Mouse (Mus musculus) kidney, embryonic 14.5 days (tissue): ENCODE data around the gene Tex21. TPM values are rescaled to one million over a fixed set of nuclear protein-coding genes. Genes with fewer than 3 reads are reported as not detected.

Source experiments
- ATAC-seq: fragments of 200-750 bp; cut with Nextera tagmentation; 2 replicates; pipeline ENCODE4 v1.8.0; 2017; ENCODE audit warnings: moderate number of reproducible peaks, mild to moderate bottlenecking, moderate TSS enrichment, moderate library complexity; ENCODE audit not compliant: low FRiP score, low TSS enrichment
- H3K27ac ChIP-seq: fragments of 300-500 bp; sonication (generic); 2 replicates; pipeline ENCODE4 v1.5.1; 2014; ENCODE audit warnings: low read depth, mild to moderate bottlenecking, low read length, moderate library complexity, mixed read lengths
- H3K27me3 ChIP-seq: fragments of 300-500 bp; sonication (generic); 2 replicates; pipeline ENCODE4 v1.6.1; 2014; ENCODE audit warnings: mild to moderate bottlenecking, low read length; ENCODE audit not compliant: control insufficient read depth, insufficient read depth
- H3K36me3 ChIP-seq: fragments of 300-500 bp; sonication (generic); 2 replicates; pipeline ENCODE4 v1.6.1; 2014; ENCODE audit warnings: low read length, mixed read lengths; ENCODE audit not compliant: control insufficient read depth, insufficient read depth
- H3K4me1 ChIP-seq: fragments of 300-500 bp; sonication (generic); 2 replicates; pipeline ENCODE4 v1.6.1; 2014; ENCODE audit warnings: low read length, mixed read lengths; ENCODE audit not compliant: control insufficient read depth, insufficient read depth
- H3K4me2 ChIP-seq: fragments of 300-500 bp; sonication (generic); replicated peaks from 2 replicates; pipeline ENCODE4 v1.6.1; 2014; ENCODE audit warnings: low read depth, mild to moderate bottlenecking, low read length
- H3K4me3 ChIP-seq: fragments of 300-500 bp; sonication (generic); 2 replicates; pipeline ENCODE4 v1.5.1; 2014; ENCODE audit warnings: mild to moderate bottlenecking, low read length
- H3K9ac ChIP-seq: fragments of 300-500 bp; sonication (generic); 2 replicates; pipeline ENCODE4 v1.6.1; 2014; ENCODE audit warnings: low read depth, mild to moderate bottlenecking, low read length, moderate library complexity
- H3K9me3 ChIP-seq: fragments of 300-500 bp; sonication (generic); 2 replicates; pipeline ENCODE4 v1.6.1; 2016; ENCODE audit warnings: low read length; ENCODE audit not compliant: control insufficient read depth
- WGBS: fragments of 180-500 bp; shearing (Covaris S2); extraction: QIAGEN DNeasy Blood & Tissue Kit; methylation state at CpG from one replicate; pipeline ENCODE4 v1.1.7; 2014; 5-methylcytosine and 5-hydroxymethylcytosine counted together
- polyA plus RNA-seq: library from polyadenylated mRNA; unstranded; fragments of >200 nt; fragmentation: Nextera tagmentation; extraction: Ambion mirVana; gene quantifications from 2 replicates; pipeline ENCODE4 v1.2.1, GENCODE M21; 2014

Tex21 gene
- polyA plus RNA-seq, 1 experiment from 2014 or later, result not detected

DNA sequence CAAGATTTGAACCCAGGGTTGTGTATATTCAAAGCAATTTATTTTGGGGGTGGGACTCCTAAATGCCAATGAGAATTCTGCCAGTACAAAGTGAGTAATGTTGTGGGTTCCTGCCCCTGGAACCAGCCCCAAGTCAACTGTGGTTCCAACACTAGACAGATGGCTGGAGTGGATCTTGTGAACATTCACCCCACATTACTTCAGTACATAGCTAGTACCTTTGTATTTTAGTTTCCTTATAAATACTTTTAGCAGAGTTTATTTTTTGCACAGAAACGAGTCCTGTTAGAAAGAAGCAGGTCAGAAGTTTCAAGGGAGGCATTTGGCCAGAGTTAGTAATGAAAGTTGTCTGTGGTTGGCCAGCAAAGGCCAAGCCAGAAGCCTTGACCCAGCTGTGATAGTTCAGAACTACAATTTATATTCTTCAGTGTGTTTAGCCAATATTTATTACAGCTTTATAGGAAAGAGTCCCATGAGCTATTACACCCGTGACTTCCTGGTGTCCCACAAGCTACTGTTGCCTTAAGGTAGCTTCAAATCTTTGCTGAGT is 34.6 kb upstream of the Tex21 start:
- no peaks in the 10 kb centered on the region for H3K9me3 ChIP-seq
- H3K36me3 ChIP-seq, result peaks cover 40% of the 10 kb centered on the region
- no peak for ATAC-seq
- no peak overlapping the region for H3K27ac ChIP-seq
- H3K27me3 ChIP-seq, result no peaks in the 10 kb centered on the region
- H3K4me2 ChIP-seq, result no peak overlapping the region
- H3K4me1 ChIP-seq, result no peaks in the 10 kb centered on the region
- no peak overlapping the region for H3K9ac ChIP-seq
- 73% methylated on average over 2 of the region's 2 CpGs for WGBS
- no peak overlapping the region for H3K4me3 ChIP-seq

DNA sequence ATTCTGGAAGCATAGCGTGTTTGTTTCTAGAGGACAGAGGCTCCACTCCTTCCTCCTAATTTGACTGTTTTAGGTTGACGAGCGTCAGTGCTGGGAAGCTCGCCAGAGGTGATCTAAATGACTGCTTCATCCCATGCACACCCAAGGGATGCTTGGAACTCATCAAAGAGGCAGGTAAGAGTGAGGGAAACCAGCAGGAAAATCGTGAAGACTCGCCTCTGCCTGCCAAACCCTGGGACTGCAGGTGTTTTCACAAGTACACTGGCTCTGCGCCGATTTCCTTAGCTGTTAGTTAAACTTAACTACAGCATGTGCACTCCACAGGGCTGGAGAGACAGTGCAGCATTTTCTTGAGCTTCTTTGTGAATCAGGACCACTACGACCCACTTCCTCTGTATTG is 34.0 kb upstream of the Tex21 start:
- no peak overlapping the region for H3K27ac ChIP-seq
- H3K9ac ChIP-seq, result no peak overlapping the region
- H3K4me1 ChIP-seq, result no peaks in the 10 kb centered on the region
- peaks cover 40% of the 10 kb centered on the region for H3K36me3 ChIP-seq
- H3K4me2 ChIP-seq, result no peak overlapping the region
- H3K9me3 ChIP-seq, result no peaks in the 10 kb centered on the region
- WGBS, result 86% methylated on average over 9 of the region's 9 CpGs
- H3K27me3 ChIP-seq, result no peaks in the 10 kb centered on the region
- H3K4me3 ChIP-seq, result no peak overlapping the region
- ATAC-seq, result no peak

- Histone ChIP-seq H3K27ac (no peak overlapping the region), H3K4me1 (no peaks in the 10 kb centered on the region), H3K36me3 (peaks cover 23% of the 10 kb centered on the region), H3K9me3 (no peaks in the 10 kb centered on the region), H3K9ac (no peak overlapping the region), H3K27me3 (no peaks in the 10 kb centered on the region), H3K4me2 (no peak overlapping the region), H3K4me3 (no peak overlapping the region)
- no peak for ATAC-seq
- 80% methylated on average over 6 of the region's 6 CpGs for WGBS
These were observed 31.7 kb upstream of the Tex21 start for GRCm38 (mm10) chr12:76278209-76278608.

- Histone ChIP-seq H3K9ac (no peak overlapping the region), H3K27ac (no peak overlapping the region), H3K9me3 (no peaks in the 10 kb centered on the region), H3K36me3 (peaks cover 10% of the 10 kb centered on the region; the same call in 1 of the 2 replicates), H3K27me3 (no peaks in the 10 kb centered on the region), H3K4me1 (no peaks in the 10 kb centered on the region), H3K4me2 (no peak overlapping the region), H3K4me3 (no peak overlapping the region)
- ATAC-seq, result no peak
- 87% methylated on average over 10 of the region's 10 CpGs for whole genome bisulfite sequencing
These were observed 26.3 kb upstream of the Tex21 start for GRCm38 (mm10) chr12:76272610-76273524.

DNA sequence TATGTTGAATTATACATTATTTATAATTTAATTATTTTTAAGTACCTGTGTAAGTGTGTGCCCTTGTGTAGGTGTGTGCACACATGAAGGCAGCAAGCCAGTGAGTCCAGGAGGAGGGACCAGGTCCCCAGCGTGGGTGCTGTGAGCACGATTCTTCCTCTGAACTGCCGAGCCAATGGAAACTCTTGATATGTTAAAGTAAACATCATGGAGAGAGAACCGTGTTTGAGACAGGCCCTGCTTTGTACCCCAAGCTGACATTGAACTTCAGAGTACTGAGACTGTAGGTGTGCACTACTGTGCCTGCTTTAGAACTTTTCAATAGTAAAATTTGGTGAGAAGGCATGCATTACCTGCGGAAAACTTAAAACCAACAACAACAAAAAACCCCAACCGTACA is 25.0 kb upstream of the Tex21 start:
- ATAC-seq, result no peak
- Histone ChIP-seq H3K4me3 (no peak overlapping the region), H3K36me3 (peaks cover 10% of the 10 kb centered on the region; the same call in 1 of the 2 replicates), H3K9ac (no peak overlapping the region), H3K4me2 (no peak overlapping the region), H3K27me3 (no peaks in the 10 kb centered on the region), H3K4me1 (no peaks in the 10 kb centered on the region), H3K27ac (no peak overlapping the region), H3K9me3 (no peaks in the 10 kb centered on the region)
- WGBS, result 93% methylated on average over 6 of the region's 6 CpGs

DNA sequence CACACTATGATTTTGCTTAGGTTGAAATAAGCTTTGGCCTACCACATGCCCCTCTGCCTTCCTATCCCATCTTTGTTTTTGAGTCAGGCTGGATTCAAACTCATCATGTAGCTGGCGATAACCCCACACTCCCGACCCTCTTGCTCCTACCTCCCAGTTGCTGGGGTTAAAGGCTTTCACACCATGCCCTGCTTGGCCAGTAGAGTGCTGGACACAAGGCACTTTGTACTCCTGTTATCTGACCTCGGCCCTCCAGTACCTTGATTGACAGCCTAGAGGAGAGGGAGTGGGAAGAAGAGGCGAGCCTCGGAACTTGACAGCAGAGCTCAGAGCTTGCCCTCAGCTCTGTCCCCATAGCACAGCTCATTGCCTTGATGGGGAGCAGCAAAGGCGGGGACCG is 22.6 kb upstream of the Tex21 start:
- Histone ChIP-seq H3K4me3 (no peak overlapping the region), H3K27ac (no peak overlapping the region), H3K9me3 (no peaks in the 10 kb centered on the region), H3K9ac (no peak overlapping the region), H3K4me1 (no peaks in the 10 kb centered on the region), H3K4me2 (no peak overlapping the region), H3K36me3 (peaks cover 10% of the 10 kb centered on the region; the same call in 1 of the 2 replicates), H3K27me3 (no peaks in the 10 kb centered on the region)
- no peak for ATAC-seq
- 69% methylated on average over 7 of the region's 7 CpGs for WGBS

GRCm38 (mm10) chr12:76268686-76269085 is 22.1 kb upstream of the Tex21 start:
- Histone ChIP-seq H3K9me3 (no peaks in the 10 kb centered on the region), H3K36me3 (peaks cover 10% of the 10 kb centered on the region; the same call in 1 of the 2 replicates), H3K27me3 (no peaks in the 10 kb centered on the region), H3K4me3 (no peak overlapping the region), H3K9ac (no peak overlapping the region), H3K4me2 (no peak overlapping the region), H3K4me1 (no peaks in the 10 kb centered on the region), H3K27ac (no peak overlapping the region)
- ATAC-seq, result no peak
- 89% methylated on average over 10 of the region's 10 CpGs for WGBS

DNA sequence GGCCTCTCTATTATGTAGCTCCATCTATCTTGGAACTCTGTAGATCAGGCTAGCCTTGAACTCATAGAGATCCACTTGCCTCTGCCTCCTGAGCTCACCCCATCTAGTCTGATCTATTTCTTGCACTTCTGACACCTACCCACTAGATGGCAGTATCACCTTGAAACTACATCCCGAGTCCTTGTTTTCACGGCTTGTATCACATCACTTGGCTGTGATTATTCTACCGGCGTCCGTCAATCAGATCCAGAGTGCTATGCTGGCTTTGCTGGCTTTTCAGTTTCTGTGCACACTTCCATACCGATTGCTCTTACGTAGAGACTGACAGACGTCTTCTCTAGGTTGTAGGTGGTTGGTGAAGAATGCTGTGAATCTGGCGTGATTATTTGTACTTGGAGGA is 20.3 kb upstream of the Tex21 start:
- H3K27me3 ChIP-seq, result no peaks in the 10 kb centered on the region
- peaks cover 9% of the 10 kb centered on the region; the same call in 1 of the 2 replicates for H3K36me3 ChIP-seq
- no peak overlapping the region for H3K4me3 ChIP-seq
- no peaks in the 10 kb centered on the region for H3K4me1 ChIP-seq
- H3K27ac ChIP-seq, result no peak overlapping the region
- H3K9me3 ChIP-seq, result no peaks in the 10 kb centered on the region
- ATAC-seq, result no peak
- H3K9ac ChIP-seq, result no peak overlapping the region
- WGBS, result 84% methylated on average over 9 of the region's 9 CpGs
- no peak overlapping the region for H3K4me2 ChIP-seq

GRCm38 (mm10) chr12:76265001-76265400 is 18.5 kb upstream of the Tex21 start:
- Histone ChIP-seq H3K27ac (no peak overlapping the region), H3K4me3 (no peak overlapping the region), H3K4me1 (no peaks in the 10 kb centered on the region), H3K4me2 (no peak overlapping the region), H3K27me3 (no peaks in the 10 kb centered on the region), H3K36me3 (no peaks in the 10 kb centered on the region), H3K9ac (no peak overlapping the region), H3K9me3 (no peaks in the 10 kb centered on the region)
- ATAC-seq, result no peak
- 80% methylated on average over 6 of the region's 6 CpGs for WGBS
